Mouse (Mus musculus): Measurements from ENCODE around the gene C5ar2. TPM values are rescaled to one million over a fixed set of nuclear protein-coding genes. Genes with fewer than 3 reads are reported as not detected.

C5ar2 gene
- polyA plus RNA-seq, 1 experiment: 1.7 TPM

- DNase-seq (ENCODE audit: low spot score): no peak
Measured at GRCm38 (mm10) chr7:16198540-16198939, 45.4 kb downstream of the C5ar2 start.

GRCm38 (mm10) chr7:16197166-16197565, 46.8 kb downstream of the C5ar2 start:
- DNase-seq (ENCODE audit: low spot score): no peak

- DNase-seq (ENCODE audit: low spot score): no peak
Measured at GRCm38 (mm10) chr7:16196616-16197015, 47.3 kb downstream of the C5ar2 start.

- no peak for DNase-seq (ENCODE audit: low spot score)
Measured at GRCm38 (mm10) chr7:16193702-16194101, 50.3 kb downstream of the C5ar2 start.

GRCm38 (mm10) chr7:16192315-16192714, 51.6 kb downstream of the C5ar2 start:
- DNase-seq (ENCODE audit: low spot score): peak; percentile 61

GRCm38 (mm10) chr7:16187494-16187893, 56.5 kb downstream of the C5ar2 start:
- no peak for DNase-seq (ENCODE audit: low spot score)

Other genes starting within 250 kb of the C5ar2 start
- 3.3 and 7.9 TPM in 2 replicates for gene Bicra, start 196.2 kb downstream of the C5ar2 start, polyA plus RNA-seq (2012; rRNA removed)
- gene Zfp541, start 182.3 kb downstream of the C5ar2 start, polyA plus RNA-seq (2012; rRNA removed): 0.06 and 0.07 TPM in 2 replicates
- 172 and 208 TPM in 2 replicates for gene Napa, start 145.7 kb downstream of the C5ar2 start, polyA plus RNA-seq (2012; rRNA removed)
- 27.2 and 28.0 TPM in 2 replicates for gene Kptn, start 124.3 kb downstream of the C5ar2 start, polyA plus RNA-seq (2012; rRNA removed)
- gene Slc8a2, start 114.3 kb downstream of the C5ar2 start, polyA plus RNA-seq (2012; rRNA removed): 3.8 and 6.6 TPM in 2 replicates
- 38.4 and 47.7 TPM in 2 replicates for gene Meis3, start 69.1 kb downstream of the C5ar2 start, polyA plus RNA-seq (2012; rRNA removed)
- gene Dhx34, start 22.1 kb downstream of the C5ar2 start, polyA plus RNA-seq (2012; rRNA removed): 13.8 and 15.2 TPM in 2 replicates
- gene C5ar1, start 15.4 kb upstream of the C5ar2 start, polyA plus RNA-seq (2012; rRNA removed): 11.8 and 16.8 TPM in 2 replicates
- 26.5 and 36.7 TPM in 2 replicates for gene Inafm1, start 29.5 kb upstream of the C5ar2 start, polyA plus RNA-seq (2012; rRNA removed)
- 61.4 and 104 TPM in 2 replicates for gene Ccdc9, start 42.6 kb upstream of the C5ar2 start, polyA plus RNA-seq (2012; rRNA removed)
- 5.0 and 5.2 TPM in 2 replicates for gene Bbc3, start 64.2 kb upstream of the C5ar2 start, polyA plus RNA-seq (2012; rRNA removed)
- 82.4 and 93.7 TPM in 2 replicates for gene Sae1, start 143.7 kb upstream of the C5ar2 start, polyA plus RNA-seq (2012; rRNA removed)
- gene Zc3h4, start 156.8 kb upstream of the C5ar2 start, polyA plus RNA-seq (2012; rRNA removed): 23.2 and 29.9 TPM in 2 replicates
- gene Tmem160, start 208.6 kb upstream of the C5ar2 start, polyA plus RNA-seq (2012; rRNA removed): 59.4 and 67.6 TPM in 2 replicates
- gene Npas1, start 233.6 kb upstream of the C5ar2 start, polyA plus RNA-seq (2012; rRNA removed): 0.10 TPM in 1 of 2 replicates, not detected in the other